ENCODE assay signal across 8 mouse cellular contexts in genomic region chr7:83632682-83633120, GRCm38 (mm10). TPM values are rescaled to one million over a fixed set of nuclear protein-coding genes. Genes with fewer than 3 reads are reported as not detected.
A peak's percentile ranks its signal among the peaks of the same experiment; 100 is the strongest.
DNase-seq lines count a peak whose midpoint lies in the region; ATAC-seq and TF ChIP-seq lines count a peak whose summit lies in the region.
"Had no signal": no experiment of that assay in that cellular context is flagged by ENCODE, and none has a peak within 500 bp of the region (broad histone marks: within the 10 kb centered on the region; RNA-seq: fewer than 3 reads in every experiment).

No protein-coding gene starts in this region.

- peaks cover 8% of the 10 kb centered on the region for H3K4me1 ChIP-seq in lung, adult 2 months (ENCODE audit: control insufficient read depth, insufficient read depth, low read length)
- 0 out of 2 replicates have a peak, but pooled peaks cover 3% of the 10 kb centered on the region for H3K4me1 ChIP-seq in embryonic fibroblast, embryonic 13.5 days (ENCODE audit: control insufficient read depth, insufficient read depth, low read length)
- no peaks in the 10 kb centered on the region; the same call in 1 of the 2 replicates for H3K4me1 ChIP-seq in limb, embryonic 11.5 days (ENCODE audit: control insufficient read depth, insufficient read depth, low read length)
- H3K4me1 ChIP-seq in small intestine, adult 2 months (ENCODE audit: control insufficient read depth, insufficient read depth, insufficient read length, low read length) = peaks cover 2% of the 10 kb centered on the region; the same call in 1 of the 2 replicates

- DNase-seq in lung, adult 2 months = no peak
- no peak for DNase-seq in lung, postnatal 25 days (ENCODE audit: low spot score)
- DNase-seq in limb, embryonic 11.5 days (ENCODE audit: low spot score) = no peak
- no peak for DNase-seq in layer of hippocampus, postnatal 10 days (ENCODE audit: low spot score in 2 of 2)
- DNase-seq in ovary, postnatal 14 days (ENCODE audit: low spot score) = no peak
- DNase-seq: adrenal gland, postnatal 25 days had no signal

- H3K9ac ChIP-seq in limb, embryonic 11.5 days (ENCODE audit: low read length) = no peak overlapping the region; the same call in 1 of the 2 replicates

- H3K27ac ChIP-seq in embryonic fibroblast, embryonic 13.5 days (ENCODE audit: insufficient read depth, low read length) = no peak overlapping the region
- no peak overlapping the region for H3K27ac ChIP-seq in limb, embryonic 11.5 days (replicated peaks; ENCODE audit: low read depth, low read length)
- H3K27ac ChIP-seq in small intestine, adult 2 months (ENCODE audit: insufficient read depth, low read depth, low read length) = no peak overlapping the region

- 41% methylated on average over 6 of the region's 6 CpGs for WGBS in lung, adult 2 months
- WGBS in limb, embryonic 11.5 days = 60% methylated on average over 6 of the region's 6 CpGs
- 17% methylated on average over 6 of the region's 6 CpGs for WGBS in small intestine, adult 2 months

- H3K4me3 ChIP-seq in lung, adult 2 months (replicated peaks; ENCODE audit: extremely low read depth, low read depth, low read length) = peak overlapping the region; percentile 96
- peak overlapping the region; percentile 64 for H3K4me3 ChIP-seq in embryonic fibroblast, embryonic 13.5 days (ENCODE audit: insufficient read depth, low read length)
- H3K4me3 ChIP-seq in limb, embryonic 11.5 days (ENCODE audit: low read depth, low read length) = peak overlapping the region; percentile 61; the same call in 1 of the 2 replicates
- H3K4me3 ChIP-seq in small intestine, adult 2 months (ENCODE audit: low read depth, low read length) = peak overlapping the region; percentile 42

- no peak for ATAC-seq in limb, embryonic 11.5 days (ENCODE audit: insufficient number of reproducible peaks, low FRiP score, low TSS enrichment, low read depth)

- no peaks in the 10 kb centered on the region for H3K27me3 ChIP-seq in limb, embryonic 11.5 days (ENCODE audit: control insufficient read depth, insufficient read depth, low read length)
- H3K27me3 ChIP-seq in small intestine, adult 2 months (ENCODE audit: control insufficient read depth, insufficient read depth, low read length) = no peaks in the 10 kb centered on the region

- no peaks in the 10 kb centered on the region for H3K36me3 ChIP-seq in limb, embryonic 11.5 days (ENCODE audit: control insufficient read depth, insufficient read depth, low read length)
- H3K36me3 ChIP-seq in small intestine, adult 2 months (ENCODE audit: control insufficient read depth, insufficient read depth, low read length) = peaks cover 6% of the 10 kb centered on the region; the same call in 1 of the 2 replicates

- no peak for TF ChIP-seq POLR2A in lung, adult 2 months (IDR thresholded peaks at IDR 0.05; ENCODE audit: borderline replicate concordance, extremely low read depth, low read depth, low read length)
- no peak for TF ChIP-seq POLR2A in embryonic fibroblast, embryonic 13.5 days (IDR thresholded peaks at IDR 0.05; ENCODE audit: low read depth, low read length)
- TF ChIP-seq POLR2A in small intestine, adult 2 months (IDR thresholded peaks at IDR 0.05; ENCODE audit: low read depth, low read length) = no peak

- peak overlapping the region; percentile 77 for H3K4me2 ChIP-seq in limb, embryonic 11.5 days (ENCODE audit: low read depth, severe bottlenecking)

- no peaks in the 10 kb centered on the region for H3K9me3 ChIP-seq in limb, embryonic 11.5 days (ENCODE audit: control insufficient read depth, low read length)

- TF ChIP-seq CTCF in lung, adult 2 months (IDR thresholded peaks at IDR 0.05; ENCODE audit: insufficient read depth, low read length) = no peak
- no peak for TF ChIP-seq CTCF in embryonic fibroblast, embryonic 13.5 days (IDR thresholded peaks at IDR 0.05; ENCODE audit: borderline replicate concordance, insufficient read depth, low read length)
- no peak for TF ChIP-seq CTCF in small intestine, adult 2 months (IDR thresholded peaks at IDR 0.05; ENCODE audit: extremely low read depth, insufficient read length, insufficient replicate concordance, low read depth, low read length)

RNA-seq across cellular contexts. Expression of gene Stard5, which starts 0.9 kb away (rescaled TPM):
- 9.0 and 14.3 TPM in 2 replicates for polyA plus RNA-seq in lung, adult 2 months (2012; rRNA removed)
- polyA plus RNA-seq in embryonic fibroblast, embryonic 13.5 days (2011; ENCODE audit: insufficient read length, low read depth, missing spikeins) = 16.4 and 17.6 TPM in 2 replicates
- polyA plus RNA-seq in limb, embryonic 11.5 days (2014; fragmentation: Nextera tagmentation; extraction: Ambion mirVana) = 18.8 and 19.2 TPM in 2 replicates
- polyA plus RNA-seq in small intestine, adult 2 months (2012; rRNA removed) = 2.5 and 4.9 TPM in 2 replicates
- 10 to 100 TPM; 13.4 to 16.4 TPM for total RNA-seq in layer of hippocampus, postnatal 10 days (2021)

RNA-seq across cellular contexts. Expression of gene Tmc3, which starts 48.0 kb away (rescaled TPM):
- 0.10 and 0.19 TPM in 2 replicates for polyA plus RNA-seq in lung, adult 2 months (2012; rRNA removed)
- not detected in 2 replicates for polyA plus RNA-seq in embryonic fibroblast, embryonic 13.5 days (2011; ENCODE audit: insufficient read length, low read depth, missing spikeins)
- 0.73 and 0.84 TPM in 2 replicates for polyA plus RNA-seq in limb, embryonic 11.5 days (2014; fragmentation: Nextera tagmentation; extraction: Ambion mirVana)
- polyA plus RNA-seq in small intestine, adult 2 months (2012; rRNA removed) = 0.06 and 0.17 TPM in 2 replicates
- under 1 TPM; 0.18 to 0.55 TPM for total RNA-seq in layer of hippocampus, postnatal 10 days (2021)

Comparison
In these comparisons a context has a peak if more than half of its experiments do, and no peak if none do; other contexts are left out.
1. H3K4me3 ChIP-seq: peak in every context shown above with its lines; median percentile 96 in lung, adult 2 months; 64 in embryonic fibroblast, embryonic 13.5 days; 61 in limb, embryonic 11.5 days; 42 in small intestine, adult 2 months.